Mouse (Mus musculus) mesoderm, embryonic 11.5 days (tissue): ENCODE results near the gene Dnaaf5.

Source experiments
- DNase-seq: peaks from one replicate; pipeline ENCODE4 v3.0.0-alpha.2; 2012; ENCODE audit warnings: low read depth, low spot score

The Dnaaf5 gene

GRCm38 (mm10) chr5:139140589-139140988 lies 9.4 kb upstream of the Dnaaf5 start:
- DNase-seq, result no peak

- no peak for DNase-seq
Observed at GRCm38 (mm10) chr5:139141326-139141725, 8.7 kb upstream of the Dnaaf5 start.

- no peak for DNase-seq
Observed at GRCm38 (mm10) chr5:139143890-139144289, 6.1 kb upstream of the Dnaaf5 start.

GRCm38 (mm10) chr5:139145726-139146125 lies 4.3 kb upstream of the Dnaaf5 start:
- DNase-seq, result no peak

GRCm38 (mm10) chr5:139146476-139147075 lies 3.4 kb upstream of the Dnaaf5 start:
- no peak for DNase-seq

- DNase-seq, result no peak
Observed at GRCm38 (mm10) chr5:139147178-139148078, 2.6 kb upstream of the Dnaaf5 start.

- DNase-seq, result peak; percentile 5
Observed at GRCm38 (mm10) chr5:139149006-139149672, 884 bp upstream of the Dnaaf5 start.

- DNase-seq, result peak; percentile 33
Observed at GRCm38 (mm10) chr5:139150603-139151031, 594 bp downstream of the Dnaaf5 start.

GRCm38 (mm10) chr5:139160899-139161298 lies 10.9 kb downstream of the Dnaaf5 start:
- no peak for DNase-seq

- DNase-seq, result no peak
Observed at GRCm38 (mm10) chr5:139161632-139162031, 11.6 kb downstream of the Dnaaf5 start.

- no peak for DNase-seq
Observed at GRCm38 (mm10) chr5:139166781-139167361, 16.8 kb downstream of the Dnaaf5 start.

- no peak for DNase-seq
Observed at GRCm38 (mm10) chr5:139167548-139167947, 17.5 kb downstream of the Dnaaf5 start.

GRCm38 (mm10) chr5:139171929-139172328 lies 21.9 kb downstream of the Dnaaf5 start:
- no peak for DNase-seq

GRCm38 (mm10) chr5:139174141-139174540 lies 24.1 kb downstream of the Dnaaf5 start:
- peak; percentile 41 for DNase-seq

GRCm38 (mm10) chr5:139174556-139175547 lies 24.8 kb downstream of the Dnaaf5 start:
- DNase-seq, result no peak

- DNase-seq, result peak; percentile 83
Observed at GRCm38 (mm10) chr5:139178895-139179631, 29.0 kb downstream of the Dnaaf5 start.

- DNase-seq, result no peak
Observed at GRCm38 (mm10) chr5:139183131-139183530, 33.1 kb downstream of the Dnaaf5 start.

GRCm38 (mm10) chr5:139183601-139184000 lies 33.6 kb downstream of the Dnaaf5 start:
- DNase-seq, result no peak

- DNase-seq, result no peak
Observed at GRCm38 (mm10) chr5:139184897-139185296, 34.9 kb downstream of the Dnaaf5 start.

- no peak for DNase-seq
Observed at GRCm38 (mm10) chr5:139189726-139190125, 39.7 kb downstream of the Dnaaf5 start.
